Mouse (Mus musculus) embryonic facial prominence, embryonic 14.5 days (tissue): ENCODE results near the gene Pts. TPM values are rescaled to one million over a fixed set of nuclear protein-coding genes. Genes with fewer than 3 reads are reported as not detected.

ENCODE experiments used
- ATAC-seq: fragments of 200-750 bp; cut with Nextera tagmentation; 2 replicates; pipeline ENCODE4 v1.8.0; 2017; ENCODE audit warnings: low read depth, moderate number of reproducible peaks, moderate TSS enrichment
- DNase-seq: peaks from one replicate; pipeline ENCODE4 v3.0.0-alpha.2; 2015; ENCODE audit warnings: low spot score
- H3K27ac ChIP-seq: fragments of 300-500 bp; sonication (generic); replicated peaks from 2 replicates; pipeline ENCODE4 v1.5.1; 2014; ENCODE audit warnings: low read depth, mild to moderate bottlenecking, low read length, moderate library complexity
- H3K27me3 ChIP-seq: fragments of 300-500 bp; sonication (generic); replicated peaks from 2 replicates; pipeline ENCODE4 v1.6.1; 2014; ENCODE audit warnings: low read length; ENCODE audit not compliant: control insufficient read depth, insufficient read depth
- H3K36me3 ChIP-seq: fragments of 300-500 bp; sonication (generic); 2 replicates; pipeline ENCODE4 v1.6.1; 2014; ENCODE audit warnings: low read length, mixed read lengths; ENCODE audit not compliant: control insufficient read depth, insufficient read depth
- H3K4me1 ChIP-seq: fragments of 300-500 bp; sonication (generic); 2 replicates; pipeline ENCODE4 v1.6.1; 2014; ENCODE audit warnings: antibody characterized with exemption, low read length; ENCODE audit not compliant: control insufficient read depth, insufficient read depth
- H3K4me2 ChIP-seq: fragments of 300-500 bp; sonication (generic); 2 replicates; pipeline ENCODE4 v1.6.1; 2014; ENCODE audit warnings: low read depth, mild to moderate bottlenecking, low read length, moderate library complexity, mixed read lengths
- H3K4me3 ChIP-seq: fragments of 300-500 bp; sonication (generic); 2 replicates; pipeline ENCODE4 v1.5.1; 2014; ENCODE audit warnings: low read depth, mild to moderate bottlenecking, low read length
- H3K9ac ChIP-seq: fragments of 300-500 bp; sonication (generic); 2 replicates; pipeline ENCODE4 v1.6.1; 2014; ENCODE audit warnings: low read depth, mild to moderate bottlenecking, low read length, moderate library complexity, mixed read lengths
- H3K9me3 ChIP-seq: fragments of 300-500 bp; sonication (generic); 2 replicates; pipeline ENCODE4 v1.6.1; 2016; ENCODE audit warnings: low read length; ENCODE audit not compliant: control insufficient read depth
- WGBS: fragments of 180-500 bp; shearing (Covaris S2); extraction: QIAGEN DNeasy Blood & Tissue Kit; methylation state at CpG from one replicate; pipeline ENCODE4 v1.1.7; 2014; 5-methylcytosine and 5-hydroxymethylcytosine counted together
- polyA plus RNA-seq: library from polyadenylated mRNA; unstranded; fragments of >200 nt; fragmentation: Nextera tagmentation; extraction: Ambion mirVana; gene quantifications from 2 replicates; pipeline ENCODE4 v1.2.1, GENCODE M21; 2014

Pts gene
- polyA plus RNA-seq, 1 experiment from 2014 or later, result 61.3 TPM

GRCm38 (mm10) chr9:50500467-50500973 is 28.0 kb downstream of the Pts start:
- DNase-seq (no peak), ATAC-seq (no peak)
- WGBS, result 65% methylated on average over 15 of the region's 15 CpGs
- Histone ChIP-seq H3K27me3 (no peaks in the 10 kb centered on the region), H3K9ac (no peak overlapping the region), H3K36me3 (no peaks in the 10 kb centered on the region), H3K9me3 (no peaks in the 10 kb centered on the region), H3K4me2 (peak overlapping the region; percentile 53), H3K27ac (no peak overlapping the region), H3K4me3 (0 out of 2 replicates have a peak overlapping the region, but pooled peaks have one; percentile 33), H3K4me1 (peaks cover 12% of the 10 kb centered on the region)

GRCm38 (mm10) chr9:50499781-50500180 is 28.7 kb downstream of the Pts start:
- H3K4me1 ChIP-seq, result peaks cover 12% of the 10 kb centered on the region
- WGBS, result 77% methylated on average over 3 of the region's 3 CpGs

GRCm38 (mm10) chr9:50498815-50499214 is 29.7 kb downstream of the Pts start:
- H3K36me3 ChIP-seq, result no peaks in the 10 kb centered on the region
- H3K9ac ChIP-seq, result no peak overlapping the region
- H3K4me3 ChIP-seq, result no peak overlapping the region
- no peaks in the 10 kb centered on the region for H3K27me3 ChIP-seq
- ATAC-seq (no peak), DNase-seq (no peak)
- peaks cover 12% of the 10 kb centered on the region for H3K4me1 ChIP-seq
- H3K9me3 ChIP-seq, result no peaks in the 10 kb centered on the region
- no peak overlapping the region for H3K4me2 ChIP-seq
- whole genome bisulfite sequencing, result 79% methylated on average over 16 of the region's 16 CpGs
- no peak overlapping the region for H3K27ac ChIP-seq

More at GRCm38 (mm10) chr9:50499781-50500180, 28.7 kb downstream of the Pts start:
- ATAC-seq (no peak), DNase-seq (no peak)
- no peak overlapping the region for H3K27ac ChIP-seq
- H3K9me3 ChIP-seq, result no peaks in the 10 kb centered on the region
- no peak overlapping the region for H3K9ac ChIP-seq
- H3K4me3 ChIP-seq, result no peak overlapping the region
- no peak overlapping the region for H3K4me2 ChIP-seq
- no peaks in the 10 kb centered on the region for H3K36me3 ChIP-seq
- H3K27me3 ChIP-seq, result no peaks in the 10 kb centered on the region

- Histone ChIP-seq H3K9me3 (no peaks in the 10 kb centered on the region), H3K27me3 (no peaks in the 10 kb centered on the region), H3K36me3 (no peaks in the 10 kb centered on the region), H3K4me1 (peaks cover 12% of the 10 kb centered on the region), H3K9ac (no peak overlapping the region), H3K4me3 (no peak overlapping the region), H3K27ac (no peak overlapping the region), H3K4me2 (no peak overlapping the region)
- DNase-seq, result no peak
- WGBS, result 77% methylated on average over 2 of the region's 2 CpGs
- no peak for ATAC-seq
These were observed 31.0 kb downstream of the Pts start for GRCm38 (mm10) chr9:50497536-50497935.

- H3K36me3 ChIP-seq, result no peaks in the 10 kb centered on the region
- WGBS, result 55% methylated on average over 6 of the region's 6 CpGs
- H3K4me3 ChIP-seq, result no peak overlapping the region
- H3K9me3 ChIP-seq, result no peaks in the 10 kb centered on the region
- ATAC-seq, result no peak
- H3K9ac ChIP-seq, result no peak overlapping the region
- no peak overlapping the region for H3K4me2 ChIP-seq
- H3K27me3 ChIP-seq, result no peaks in the 10 kb centered on the region
- H3K27ac ChIP-seq, result no peak overlapping the region
- peaks cover 12% of the 10 kb centered on the region for H3K4me1 ChIP-seq
- DNase-seq, result no peak
These were observed 31.4 kb downstream of the Pts start for GRCm38 (mm10) chr9:50497076-50497475.

- Histone ChIP-seq H3K4me2 (no peak overlapping the region), H3K4me1 (peaks cover 12% of the 10 kb centered on the region), H3K36me3 (no peaks in the 10 kb centered on the region), H3K27ac (no peak overlapping the region), H3K27me3 (no peaks in the 10 kb centered on the region), H3K9ac (no peak overlapping the region), H3K9me3 (no peaks in the 10 kb centered on the region), H3K4me3 (no peak overlapping the region)
- no peak for DNase-seq
- ATAC-seq, result no peak
- WGBS, result 14% methylated on average over 6 of the region's 6 CpGs
These were observed 32.0 kb downstream of the Pts start for GRCm38 (mm10) chr9:50496546-50496945.

- no peaks in the 10 kb centered on the region for H3K36me3 ChIP-seq
- no peak overlapping the region for H3K4me3 ChIP-seq
- no peaks in the 10 kb centered on the region for H3K27me3 ChIP-seq
- ATAC-seq, result peak; percentile 22; the same call in 1 of the 2 replicates
- DNase-seq, result no peak
- H3K4me1 ChIP-seq, result peaks cover 12% of the 10 kb centered on the region
- no peak overlapping the region for H3K9ac ChIP-seq
- WGBS, result 34% methylated on average over 6 of the region's 6 CpGs
- H3K27ac ChIP-seq, result no peak overlapping the region
- H3K9me3 ChIP-seq, result no peaks in the 10 kb centered on the region
- H3K4me2 ChIP-seq, result no peak overlapping the region
These were observed 32.4 kb downstream of the Pts start for GRCm38 (mm10) chr9:50496151-50496505.

- Histone ChIP-seq H3K9ac (no peak overlapping the region), H3K4me1 (peaks cover 12% of the 10 kb centered on the region), H3K36me3 (no peaks in the 10 kb centered on the region), H3K4me3 (no peak overlapping the region), H3K9me3 (no peaks in the 10 kb centered on the region), H3K27me3 (no peaks in the 10 kb centered on the region), H3K4me2 (no peak overlapping the region), H3K27ac (no peak overlapping the region)
- no peak for DNase-seq
- ATAC-seq, result no peak
- 62% methylated on average over 10 of the region's 10 CpGs for WGBS
These were observed 32.9 kb downstream of the Pts start for GRCm38 (mm10) chr9:50495405-50496150.

- Histone ChIP-seq H3K4me1 (peaks cover 12% of the 10 kb centered on the region), H3K9ac (no peak within 1 kb of the TSS), H3K9me3 (no peaks in the 10 kb centered on the region), H3K27ac (no peak within 1 kb of the TSS), H3K4me3 (no peak within 1 kb of the TSS), H3K27me3 (no peaks in the 10 kb centered on the region), H3K4me2 (no peak within 1 kb of the TSS), H3K36me3 (no peaks in the 10 kb centered on the region)
- ATAC-seq (no peak), DNase-seq (no peak)
- 80% methylated on average over 6 of the region's 6 CpGs for WGBS
These were observed 34.2 kb downstream of the Pts start, which contains the start of gene Plet1 for GRCm38 (mm10) chr9:50494311-50494710. Gene Plet1, plus strand, starts transcription at chr9:50494525.
